Mouse (Mus musculus): ENCODE data around the gene 1700030K09Rik.
A peak's percentile ranks its signal among the peaks of the same experiment; 100 is the strongest.

DNA sequence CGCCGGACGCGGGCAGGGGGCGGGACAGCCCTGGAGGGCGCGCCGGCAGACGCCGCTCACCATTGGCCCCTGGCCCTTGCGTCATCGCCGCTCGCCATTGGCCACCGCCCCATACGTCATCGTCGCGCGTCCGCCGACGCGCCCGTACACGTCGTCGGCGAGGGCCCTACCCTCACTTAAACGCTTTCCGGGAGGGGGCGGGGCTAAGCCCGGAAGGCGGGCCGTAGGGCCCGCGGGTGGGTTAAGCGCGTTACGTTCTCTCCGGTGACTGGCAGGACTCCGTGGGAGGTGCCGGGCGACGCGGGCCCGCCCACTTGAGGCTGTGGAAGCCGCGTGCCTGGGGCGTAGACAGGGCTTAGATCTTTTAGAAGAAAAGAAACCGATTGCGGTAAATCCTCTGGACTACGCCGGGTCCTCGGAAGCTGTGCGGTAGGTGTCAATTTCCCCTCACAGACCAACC lies 49.0 kb downstream of the 1700030K09Rik start:
- TF ChIP-seq CTCF (IDR thresholded peaks at IDR 0.05; ENCODE audit: borderline replicate concordance, control insufficient read depth, extremely low read depth, insufficient read depth, low read length, poor library complexity) (peak; percentile 68; the same call in 1 of the 2 replicates), POLR2A (IDR thresholded peaks at IDR 0.05; ENCODE audit: control insufficient read depth, extremely low read depth, insufficient read depth, low read length, poor library complexity) (peak; percentile 65)
